Mouse (Mus musculus) lung, embryonic 16.5 days (tissue): ENCODE data around the gene Coq3. TPM values are rescaled to one million over a fixed set of nuclear protein-coding genes. Genes with fewer than 3 reads are reported as not detected.
A peak's percentile ranks its signal among the peaks of the same experiment; 100 is the strongest.

Experiments used
- ATAC-seq: fragments of 200-750 bp; cut with Nextera tagmentation; 2 replicates; pipeline ENCODE4 v1.8.0; 2017; ENCODE audit warnings: low read depth, mild to moderate bottlenecking, moderate library complexity
- H3K27ac ChIP-seq: fragments of 300-500 bp; sonication (generic); 2 replicates; pipeline ENCODE4 v1.5.1; 2014; ENCODE audit warnings: mild to moderate bottlenecking, control low read depth, low read length
- H3K27me3 ChIP-seq: fragments of 300-500 bp; sonication (generic); 2 replicates; pipeline ENCODE4 v1.6.1; 2014; ENCODE audit warnings: low read depth, low read length, mixed read lengths; ENCODE audit not compliant: control insufficient read depth, insufficient read depth
- H3K36me3 ChIP-seq: fragments of 300-500 bp; sonication (generic); 2 replicates; pipeline ENCODE4 v1.6.1; 2014; ENCODE audit warnings: low read length; ENCODE audit not compliant: control insufficient read depth, insufficient read depth
- H3K4me1 ChIP-seq: fragments of 300-500 bp; sonication (generic); replicated peaks from 2 replicates; pipeline ENCODE4 v1.6.1; 2014; ENCODE audit warnings: low read length, mixed read lengths; ENCODE audit not compliant: control insufficient read depth, insufficient read depth
- H3K4me2 ChIP-seq: fragments of 300-500 bp; sonication (generic); 2 replicates; pipeline ENCODE4 v1.6.1; 2014; ENCODE audit warnings: low read depth, low read length, control low read depth
- H3K4me3 ChIP-seq: fragments of 300-500 bp; sonication (generic); 2 replicates; pipeline ENCODE4 v1.5.1; 2014; ENCODE audit warnings: mild to moderate bottlenecking, low read length, control low read depth
- H3K9ac ChIP-seq: fragments of 300-500 bp; sonication (generic); 2 replicates; pipeline ENCODE4 v1.6.1; 2014; ENCODE audit warnings: low read length, control low read depth
- H3K9me3 ChIP-seq: fragments of 300-500 bp; sonication (generic); 2 replicates; pipeline ENCODE4 v1.6.1; 2016; ENCODE audit warnings: low read length; ENCODE audit not compliant: control insufficient read depth
- WGBS: fragments of 180-500 bp; shearing (Covaris S2); extraction: QIAGEN DNeasy Blood & Tissue Kit; methylation state at CpG from one replicate; pipeline ENCODE4 v1.1.7; 2014; 5-methylcytosine and 5-hydroxymethylcytosine counted together
- polyA plus RNA-seq: library from polyadenylated mRNA; unstranded; fragments of >200 nt; fragmentation: Nextera tagmentation; extraction: Ambion mirVana; gene quantifications from 2 replicates; pipeline ENCODE4 v1.2.1, GENCODE M21; 2015

Coq3 gene
- polyA plus RNA-seq, 1 experiment from 2014 or later, result 14.2 TPM

- peak within 1 kb of the TSS; percentile 68 for H3K4me3 ChIP-seq
- peaks cover 6% of the 10 kb centered on the region; the same call in 1 of the 2 replicates for H3K4me1 ChIP-seq
- H3K36me3 ChIP-seq, result no peaks in the 10 kb centered on the region
- no peaks in the 10 kb centered on the region for H3K9me3 ChIP-seq
- H3K4me2 ChIP-seq, result peak within 1 kb of the TSS; percentile 94
- peak; percentile 92 for ATAC-seq
- WGBS, result under 1% methylated on average over 58 of the region's 83 CpGs
- H3K27me3 ChIP-seq, result no peaks in the 10 kb centered on the region
- peak within 1 kb of the TSS; percentile 53; the same call in 1 of the 2 replicates for H3K27ac ChIP-seq
- H3K9ac ChIP-seq, result peak within 1 kb of the TSS; percentile 84
These were observed 51.7 kb downstream of the Coq3 start, which contains the start of gene Faxc for GRCm38 (mm10) chr4:21930971-21931771. TSS of gene Faxc (plus strand) at chr4:21931329.

DNA sequence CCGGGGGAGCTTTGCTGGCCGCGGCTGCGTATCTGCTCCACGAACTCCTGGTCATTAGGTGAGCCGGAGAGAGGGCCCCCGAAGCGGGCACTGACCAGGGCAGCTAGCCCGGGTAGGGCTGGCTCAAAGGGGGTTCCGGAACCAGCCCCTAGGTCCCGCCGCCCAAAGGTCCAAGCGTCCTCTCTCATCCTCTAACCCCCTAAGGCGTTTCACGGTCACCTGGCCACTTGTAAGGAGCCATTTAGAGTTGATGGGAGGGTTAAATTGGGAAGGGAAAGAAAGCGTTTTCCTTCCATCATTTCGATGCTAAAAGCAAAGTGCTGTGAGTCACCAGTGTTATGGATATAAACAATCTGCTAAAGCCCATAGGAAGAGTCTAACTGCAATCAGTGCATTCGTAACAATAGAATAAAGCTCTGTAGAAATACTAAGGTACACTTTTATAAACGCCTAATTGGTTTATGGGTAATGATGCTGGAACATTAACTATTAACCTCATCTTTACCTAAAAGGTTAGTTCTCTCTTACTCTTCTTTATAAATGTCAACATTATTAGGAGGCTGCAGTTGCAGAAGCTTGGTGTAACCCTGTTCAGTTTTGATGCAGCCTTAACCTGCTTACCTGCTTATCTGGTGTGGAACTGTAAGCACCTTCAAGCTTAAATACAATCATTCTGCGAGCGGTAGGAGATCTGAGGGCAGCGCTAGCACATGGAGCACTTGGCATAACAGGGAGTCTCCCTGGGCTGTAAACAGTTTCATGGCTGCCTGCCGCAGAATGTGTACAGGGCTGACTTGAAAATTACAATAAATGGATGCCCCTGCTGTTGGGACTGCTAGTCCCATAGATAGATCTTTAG is 52.5 kb downstream of the Coq3 start:
- H3K4me2 ChIP-seq, result peak overlapping the region; percentile 94

GRCm38 (mm10) chr4:21935378-21935777 is 55.9 kb downstream of the Coq3 start:
- WGBS, result 87% methylated on average over 2 of the region's 2 CpGs
- H3K36me3 ChIP-seq, result no peaks in the 10 kb centered on the region
- ATAC-seq, result no peak
- no peaks in the 10 kb centered on the region for H3K9me3 ChIP-seq
- H3K9ac ChIP-seq, result no peak overlapping the region
- H3K27me3 ChIP-seq, result no peaks in the 10 kb centered on the region
- no peak overlapping the region for H3K4me2 ChIP-seq
- H3K27ac ChIP-seq, result no peak overlapping the region
- H3K4me3 ChIP-seq, result no peak overlapping the region
- peaks cover 6% of the 10 kb centered on the region; the same call in 1 of the 2 replicates for H3K4me1 ChIP-seq

More for the DNA sequence above, 52.5 kb downstream of the Coq3 start:
- ATAC-seq, result peak; percentile 53
- 8% methylated on average over 23 of the region's 23 CpGs for WGBS
- peak overlapping the region; percentile 84 for H3K9ac ChIP-seq
- H3K9me3 ChIP-seq, result no peaks in the 10 kb centered on the region
- peak overlapping the region; percentile 68 for H3K4me3 ChIP-seq
- peaks cover 6% of the 10 kb centered on the region; the same call in 1 of the 2 replicates for H3K4me1 ChIP-seq
- H3K27me3 ChIP-seq, result no peaks in the 10 kb centered on the region
- H3K27ac ChIP-seq, result 0 out of 2 replicates have a peak overlapping the region, but pooled peaks have one; percentile 13
- H3K36me3 ChIP-seq, result no peaks in the 10 kb centered on the region

DNA sequence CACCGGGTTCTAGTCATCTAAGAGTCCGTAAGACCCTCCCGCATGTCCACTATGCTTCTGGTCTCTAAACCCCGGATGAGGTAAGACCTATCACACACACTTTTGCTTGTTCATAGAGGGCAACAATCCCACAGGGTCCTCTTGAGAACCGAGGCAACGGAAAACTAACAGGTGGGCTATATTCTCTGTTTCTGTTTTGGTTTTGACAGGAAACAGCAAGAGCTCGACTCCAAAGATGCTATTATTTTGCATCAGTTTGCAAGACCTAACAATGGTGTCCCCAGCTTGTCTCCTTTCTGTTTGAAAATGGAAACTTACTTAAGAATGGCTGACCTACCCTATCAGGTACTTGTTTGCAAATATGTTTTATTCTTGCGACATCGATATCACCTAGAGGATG is 57.0 kb downstream of the Coq3 start:
- Histone ChIP-seq H3K27me3 (no peaks in the 10 kb centered on the region), H3K9me3 (no peaks in the 10 kb centered on the region), H3K4me2 (no peak overlapping the region), H3K9ac (no peak overlapping the region), H3K4me3 (no peak overlapping the region), H3K27ac (no peak overlapping the region), H3K36me3 (no peaks in the 10 kb centered on the region), H3K4me1 (0 out of 2 replicates have a peak, but pooled peaks cover 2% of the 10 kb centered on the region)
- WGBS, result 85% methylated on average over 9 of the region's 9 CpGs
- no peak for ATAC-seq

GRCm38 (mm10) chr4:21937890-21938289 is 58.4 kb downstream of the Coq3 start:
- 84% methylated on average over 8 of the region's 8 CpGs for WGBS
- no peak overlapping the region for H3K4me2 ChIP-seq

DNA sequence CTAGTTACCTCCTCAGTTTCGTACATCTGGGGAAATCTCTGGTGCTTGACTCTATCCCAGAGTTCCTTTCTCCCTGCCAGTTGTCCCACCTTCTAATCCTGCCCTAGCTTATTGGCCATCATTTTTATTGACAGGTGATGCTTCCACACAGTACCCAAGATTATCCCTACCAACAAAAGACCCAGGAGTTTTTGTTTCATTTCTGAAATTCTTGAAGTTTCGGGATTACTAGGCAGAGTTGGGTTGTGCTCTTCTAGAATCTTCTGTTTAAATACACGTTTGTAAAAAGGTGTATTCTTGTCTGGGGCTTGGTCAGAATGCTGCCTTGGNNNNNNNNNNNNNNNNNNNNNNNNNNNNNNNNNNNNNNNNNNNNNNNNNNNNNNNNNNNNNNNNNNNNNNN is 65.2 kb downstream of the Coq3 start:
- no peak for ATAC-seq
- 76% methylated on average over 3 of the region's 3 CpGs for WGBS
- H3K4me2 ChIP-seq, result no peak overlapping the region

More at GRCm38 (mm10) chr4:21937890-21938289, 58.4 kb downstream of the Coq3 start:
- ATAC-seq, result no peak
- H3K27me3 ChIP-seq, result no peaks in the 10 kb centered on the region
- no peaks in the 10 kb centered on the region for H3K9me3 ChIP-seq
- no peak overlapping the region for H3K4me3 ChIP-seq
- H3K9ac ChIP-seq, result no peak overlapping the region
- no peak overlapping the region for H3K27ac ChIP-seq
- H3K4me1 ChIP-seq, result no peaks in the 10 kb centered on the region
- no peaks in the 10 kb centered on the region for H3K36me3 ChIP-seq

GRCm38 (mm10) chr4:21951444-21951843 is 72.0 kb downstream of the Coq3 start:
- H3K27me3 ChIP-seq, result no peaks in the 10 kb centered on the region
- no peak overlapping the region for H3K27ac ChIP-seq
- H3K9me3 ChIP-seq, result no peaks in the 10 kb centered on the region
- no peak for ATAC-seq
- H3K4me3 ChIP-seq, result no peak overlapping the region
- H3K36me3 ChIP-seq, result no peaks in the 10 kb centered on the region; the same call in 1 of the 2 replicates
- H3K9ac ChIP-seq, result no peak overlapping the region
- no peak overlapping the region for H3K4me2 ChIP-seq
- 40% methylated on average over 6 of the region's 6 CpGs for WGBS
- H3K4me1 ChIP-seq, result no peaks in the 10 kb centered on the region

More for the DNA sequence above, 65.2 kb downstream of the Coq3 start:
- Histone ChIP-seq H3K9ac (no peak overlapping the region), H3K27me3 (no peaks in the 10 kb centered on the region), H3K9me3 (no peaks in the 10 kb centered on the region), H3K4me1 (no peaks in the 10 kb centered on the region), H3K27ac (no peak overlapping the region), H3K4me3 (no peak overlapping the region), H3K36me3 (no peaks in the 10 kb centered on the region)

DNA sequence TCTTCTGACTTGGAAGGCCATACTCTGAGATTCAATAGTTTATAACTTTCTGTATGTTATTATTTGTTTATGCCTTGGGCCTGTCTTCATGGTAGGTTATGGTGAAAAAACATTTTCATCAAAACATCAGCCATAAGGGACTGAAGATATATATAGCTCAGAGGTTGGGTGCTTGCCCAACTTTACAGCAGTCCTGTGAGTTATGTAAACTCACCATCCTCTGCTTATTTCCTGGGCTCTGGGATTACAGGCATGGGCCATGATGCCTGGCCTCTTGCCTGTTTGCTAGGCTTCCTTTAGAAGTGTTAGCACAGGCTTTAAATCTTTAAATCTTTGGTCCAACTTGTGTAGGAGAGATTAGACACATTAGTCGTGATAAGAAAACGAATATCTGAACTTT is 72.8 kb downstream of the Coq3 start:
- 52% methylated on average over 2 of the region's 2 CpGs for WGBS
- no peak for ATAC-seq
- H3K9me3 ChIP-seq, result no peaks in the 10 kb centered on the region
- no peak overlapping the region for H3K4me3 ChIP-seq
- H3K4me1 ChIP-seq, result no peaks in the 10 kb centered on the region
- no peaks in the 10 kb centered on the region for H3K27me3 ChIP-seq
- H3K27ac ChIP-seq, result no peak overlapping the region
- no peak overlapping the region for H3K9ac ChIP-seq
- H3K4me2 ChIP-seq, result no peak overlapping the region
- H3K36me3 ChIP-seq, result no peaks in the 10 kb centered on the region; the same call in 1 of the 2 replicates
